Mouse (Mus musculus): Measurements from ENCODE around the gene Slc7a3.

- TF ChIP-seq POLR2A (IDR thresholded peaks at IDR 0.05; ENCODE audit: low read depth, low read length) (no peak), CTCF (IDR thresholded peaks at IDR 0.05; ENCODE audit: borderline replicate concordance, insufficient read depth, low read length) (no peak)
Observed at GRCm38 (mm10) chrX:101065245-101065644, 20.6 kb downstream of the Slc7a3 start.

Measured in embryonic fibroblast, embryonic 13.5 days (primary cell).